Mouse (Mus musculus) liver, embryonic 14.5 days (tissue): ENCODE data around the gene Prss48.

Experiments
- CTCF ChIP-seq: IDR thresholded peaks from 2 replicates; pipeline ENCODE4 v1.5.1; 2016; ENCODE audit warnings: antibody characterized with exemption, low read depth, control low read depth
- EP300 ChIP-seq: IDR thresholded peaks from 2 replicates; pipeline ENCODE4 v1.6.1; 2016; ENCODE audit warnings: antibody characterized with exemption, low read depth

DNA sequence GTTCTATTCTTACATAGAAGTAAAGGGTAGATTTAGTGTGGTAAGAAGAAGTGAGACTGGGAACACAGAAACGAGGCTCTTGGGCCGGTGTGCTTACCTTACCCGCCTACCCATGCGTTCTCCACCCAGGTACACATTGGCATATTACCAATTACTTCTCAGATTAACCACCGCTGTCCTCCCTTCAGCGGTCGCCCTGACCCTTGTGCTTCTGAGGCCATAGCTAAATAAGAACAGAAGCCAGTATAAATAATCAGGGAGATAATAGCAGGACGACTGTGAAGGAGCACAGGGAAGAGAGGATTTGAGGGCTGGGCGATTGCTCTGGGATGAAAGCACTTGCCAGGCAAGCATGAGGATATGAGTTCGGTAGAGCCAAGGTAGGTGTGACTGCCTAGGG lies 11.5 kb upstream of the Prss48 start:
- TF ChIP-seq CTCF: no peak
- no peak for TF ChIP-seq EP300
